Mouse (Mus musculus) small intestine, adult 10 weeks (tissue): ENCODE results near the gene Adamts4. TPM values are rescaled to one million over a fixed set of nuclear protein-coding genes. Genes with fewer than 3 reads are reported as not detected.

Experiments
- polyA plus RNA-seq: library from polyadenylated mRNA; stranded (reverse); fragments of 350-450 nt; fragmentation: Illumina TruSeq; extraction: RNeasy Lipid Tissue Mini Kit (QIAGEN cat#74804); gene quantifications from one replicate; pipeline ENCODE4 v1.2.3, GENCODE M21; 2014; ENCODE audit warnings: low replicate concordance

Gene Adamts4
- polyA plus RNA-seq, result 1.5 TPM

DNA sequence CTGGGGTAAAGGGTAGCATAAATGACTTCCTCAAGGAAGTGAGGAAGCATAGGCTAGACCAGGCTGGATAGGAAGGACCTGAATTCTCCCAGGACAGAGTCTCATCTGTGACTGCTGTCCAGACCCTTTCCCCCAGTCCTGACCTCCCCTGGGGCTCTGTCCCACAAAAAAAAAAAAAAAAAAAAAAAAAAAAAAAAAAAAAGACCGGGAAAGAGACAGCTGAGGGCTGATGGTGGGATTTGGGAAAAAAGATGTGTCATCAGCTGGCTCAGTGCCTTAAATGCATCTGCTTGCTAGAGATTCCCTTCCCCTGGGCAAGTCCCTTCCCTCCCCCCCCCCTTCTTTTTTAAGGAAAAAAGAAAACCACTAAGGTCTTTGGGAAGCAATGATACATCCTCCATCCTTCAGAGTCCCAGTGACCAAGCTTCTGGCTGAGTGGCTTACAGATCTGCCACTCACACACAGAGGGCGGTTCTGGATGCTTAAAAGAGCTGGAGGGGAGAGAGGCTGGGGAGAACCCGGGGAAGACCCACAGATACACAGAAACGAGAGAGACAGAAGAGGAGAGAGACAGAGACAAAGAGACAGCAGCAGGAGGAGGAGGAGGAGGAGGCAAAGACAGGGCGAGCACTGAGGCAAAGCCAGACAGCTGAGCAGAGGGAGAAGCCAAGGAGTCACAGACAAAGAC, at the start of gene Adamts4:
Adamts4 (plus strand) TSS at position 509 of the 688 bp plus-strand sequence.

DNA sequence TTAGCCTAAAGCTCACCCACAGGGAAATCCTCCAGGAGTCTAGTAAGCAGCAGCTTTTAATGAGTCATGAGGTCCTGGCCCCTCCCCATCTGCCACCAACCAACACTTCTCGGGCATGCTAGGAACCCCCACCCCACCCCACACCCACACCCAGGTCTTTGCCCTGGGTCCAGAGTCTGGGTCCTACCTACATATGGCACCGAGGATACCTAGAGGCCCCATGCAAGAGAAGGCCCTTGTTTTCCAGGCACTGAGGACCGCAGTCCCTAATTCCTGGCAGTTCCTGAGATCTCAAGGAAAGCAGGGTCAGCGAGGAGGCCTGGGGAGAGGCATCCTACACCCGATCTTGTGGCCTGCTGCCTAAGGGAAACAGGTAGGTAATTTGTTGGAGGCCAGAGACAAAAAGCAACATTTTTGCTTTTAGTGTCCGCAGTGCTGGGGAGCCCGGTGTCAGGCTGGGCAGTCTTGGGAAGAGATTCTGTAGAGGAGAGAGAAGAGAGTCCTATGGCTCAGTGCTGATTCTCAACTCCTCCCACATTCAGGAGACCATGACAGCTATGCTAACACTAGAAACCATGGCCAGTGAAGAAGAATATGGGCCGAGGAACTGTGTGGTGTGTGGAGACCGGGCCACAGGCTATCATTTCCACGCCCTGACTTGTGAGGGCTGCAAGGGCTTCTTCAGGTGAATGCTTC, 36.3 kb upstream of the Adamts4 start, which contains the start of gene Nr1i3:
Nr1i3 (plus strand) TSS at position 170 of the 696 bp plus-strand sequence.

DNA sequence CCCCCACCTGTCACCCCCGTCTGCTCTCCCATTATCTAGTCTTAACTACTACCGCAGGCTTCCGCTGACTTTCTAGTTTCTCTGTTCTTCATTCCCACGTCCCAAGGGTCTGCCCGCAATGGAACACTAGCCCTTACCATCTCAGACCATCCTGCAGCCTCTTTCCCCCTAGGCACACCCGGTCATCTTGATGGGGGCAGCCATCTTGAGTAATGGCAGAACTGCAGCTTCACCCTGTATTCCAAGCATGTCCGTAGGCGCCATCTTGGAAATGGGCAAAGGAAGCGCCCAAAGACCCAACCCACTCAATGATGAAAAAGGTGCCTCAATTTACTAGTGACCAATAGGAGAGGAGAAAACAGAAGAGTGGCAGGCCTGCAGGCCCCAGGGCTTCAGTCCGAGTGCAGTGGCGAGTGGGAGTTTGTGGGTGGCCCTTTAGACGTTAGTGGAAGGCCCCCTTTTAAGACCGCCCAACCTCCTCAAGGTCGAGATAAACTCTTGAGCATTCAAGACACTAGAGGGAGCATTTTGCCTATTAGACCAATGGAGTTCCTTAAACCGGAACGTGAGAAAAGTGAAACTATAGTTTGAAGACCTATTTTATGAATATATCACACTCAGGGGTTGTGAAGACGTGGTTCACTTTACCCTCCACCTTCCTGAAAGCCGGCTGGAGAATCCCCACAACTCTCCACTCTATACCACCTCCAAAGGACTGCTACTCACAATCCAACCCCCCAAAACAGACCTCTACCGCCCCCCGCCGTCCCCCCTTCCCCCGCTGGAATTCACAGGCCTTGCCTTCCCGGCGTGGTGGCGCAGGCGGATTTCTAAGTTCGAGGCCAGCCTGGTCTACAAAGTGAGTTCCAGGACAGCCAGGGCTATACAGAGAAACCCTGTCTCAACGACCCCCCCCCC, 27.7 kb upstream of the Adamts4 start, which contains the start of gene Tomm40l:
Tomm40l (minus strand) TSS at position 277 of the 918 bp plus-strand sequence.

DNA sequence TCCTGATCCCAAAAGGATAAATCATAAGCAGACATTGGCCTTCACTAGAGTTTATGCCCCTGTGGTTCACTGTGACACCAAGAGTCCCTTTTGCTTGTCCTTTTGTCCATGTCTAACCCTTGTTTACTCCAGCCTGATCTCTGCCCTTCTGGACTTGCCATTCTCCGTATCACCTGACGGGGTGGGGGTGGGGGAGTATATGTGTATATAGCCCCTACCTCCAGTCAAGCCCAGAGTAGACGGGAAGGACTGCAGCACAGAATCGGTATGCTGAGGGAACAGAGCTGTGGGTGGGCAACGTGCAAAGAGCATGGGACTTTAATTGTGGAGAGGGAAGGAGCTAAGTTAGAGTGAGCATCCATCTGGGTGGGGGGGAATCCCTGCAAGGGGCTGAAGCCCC, 25.4 kb upstream of the Adamts4 start, which contains the start of gene Apoa2:
Apoa2 (plus strand) TSS at position 198 of the 400 bp plus-strand sequence.

DNA sequence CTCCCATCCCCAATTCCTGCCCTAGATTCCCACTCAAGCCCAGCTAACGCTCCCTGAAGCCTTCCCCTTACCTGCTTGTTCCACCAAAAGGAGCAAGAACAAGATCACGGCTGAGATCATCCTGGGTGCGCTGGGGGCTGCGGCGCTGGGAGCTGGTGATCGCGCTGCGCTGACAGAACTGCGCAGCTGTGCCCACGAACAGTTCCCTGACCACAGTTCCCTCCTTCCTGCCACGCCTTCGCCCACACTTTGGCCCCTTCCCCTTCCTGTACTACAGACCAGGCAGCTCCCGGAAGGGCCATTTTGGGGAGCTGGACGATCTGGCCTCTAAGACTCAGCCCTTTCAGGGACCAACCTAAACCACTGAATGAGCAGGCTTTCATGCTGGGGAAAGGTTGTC, 16.1 kb upstream of the Adamts4 start, which contains the start of gene Fcer1g:
Fcer1g (minus strand) TSS at position 240 of the 400 bp plus-strand sequence.

DNA sequence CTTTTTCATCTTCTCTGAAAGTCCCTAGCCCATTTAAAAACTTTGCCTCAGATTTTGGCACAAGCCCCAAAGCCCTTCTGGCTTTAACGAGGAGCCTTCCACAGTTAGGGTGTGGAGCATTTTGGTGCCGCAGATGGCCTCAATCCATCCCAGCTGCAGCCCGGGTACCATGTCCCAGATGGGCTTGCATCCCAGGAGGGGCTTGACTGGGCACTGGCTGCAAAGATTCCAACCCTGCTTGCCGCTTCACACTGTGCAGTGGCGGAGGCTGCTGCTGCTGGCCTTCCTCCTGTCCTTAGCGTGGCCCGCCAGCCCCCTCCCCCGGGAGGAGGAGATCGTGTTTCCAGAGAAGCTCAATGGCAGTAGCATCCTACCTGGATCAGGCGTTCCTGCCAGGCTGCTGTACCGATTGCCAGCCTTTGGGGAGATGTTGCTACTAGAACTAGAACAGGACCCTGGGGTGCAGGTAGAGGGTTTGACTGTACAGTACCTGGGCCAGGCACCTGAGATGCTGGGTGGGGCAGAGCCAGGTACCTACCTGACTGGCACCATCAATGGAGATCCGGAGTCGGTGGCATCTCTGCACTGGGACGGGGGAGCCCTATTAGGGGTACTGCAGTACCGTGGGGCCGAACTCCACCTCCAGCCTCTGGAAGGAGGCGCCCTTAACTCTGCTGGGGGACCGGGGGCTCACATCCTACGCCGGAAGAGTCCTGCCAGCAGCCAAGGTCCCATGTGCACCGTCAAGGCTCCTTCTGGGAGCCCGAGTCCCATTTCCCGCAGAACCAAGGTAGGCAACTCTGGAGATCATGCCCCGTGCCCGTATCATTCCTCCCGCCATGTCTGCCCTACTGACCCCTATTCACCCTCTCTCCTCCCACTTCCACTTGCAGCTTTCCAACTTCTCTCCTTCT, 716 bp downstream of the Adamts4 start, which contains the start of gene Ndufs2:
Ndufs2 (minus strand) TSS at position 709 of the 914 bp plus-strand sequence.

DNA sequence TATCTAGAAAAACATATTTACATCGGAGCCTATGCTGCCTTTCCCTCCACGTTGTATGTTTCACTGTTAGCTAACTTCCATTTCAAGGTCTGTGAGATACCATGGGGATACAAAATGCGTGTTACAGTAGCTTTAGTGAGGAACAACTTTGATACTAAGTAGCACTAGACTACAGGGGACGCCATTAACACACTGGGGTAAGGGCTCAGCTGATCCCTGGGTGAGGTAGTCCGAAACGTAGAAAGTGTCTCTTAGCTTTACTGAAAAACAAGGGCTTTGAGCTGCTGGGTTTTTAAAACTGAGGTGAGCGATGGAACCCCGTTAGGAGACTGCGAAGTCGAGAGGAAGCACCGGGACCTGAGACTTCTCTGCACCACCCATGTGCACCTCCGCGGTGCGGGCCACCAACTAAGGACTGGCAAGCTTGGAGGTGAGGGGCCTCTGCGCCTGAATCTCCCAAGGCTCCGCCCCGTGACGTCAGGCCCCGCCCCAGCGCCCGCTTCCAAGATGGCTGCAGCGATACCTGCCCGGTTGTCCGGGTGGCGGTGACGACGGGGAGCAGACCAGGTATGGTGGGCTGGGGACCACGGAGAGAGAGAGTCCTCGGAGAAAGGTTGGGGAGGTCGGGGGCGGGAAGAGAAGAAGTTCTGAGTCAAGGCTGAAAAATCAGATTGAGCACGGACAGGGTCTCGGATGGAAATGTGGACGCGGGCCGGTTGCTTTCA, 19.8 kb downstream of the Adamts4 start, which contains the start of gene B4galt3:
B4galt3 (plus strand) TSS at position 481 of the 725 bp plus-strand sequence.

DNA sequence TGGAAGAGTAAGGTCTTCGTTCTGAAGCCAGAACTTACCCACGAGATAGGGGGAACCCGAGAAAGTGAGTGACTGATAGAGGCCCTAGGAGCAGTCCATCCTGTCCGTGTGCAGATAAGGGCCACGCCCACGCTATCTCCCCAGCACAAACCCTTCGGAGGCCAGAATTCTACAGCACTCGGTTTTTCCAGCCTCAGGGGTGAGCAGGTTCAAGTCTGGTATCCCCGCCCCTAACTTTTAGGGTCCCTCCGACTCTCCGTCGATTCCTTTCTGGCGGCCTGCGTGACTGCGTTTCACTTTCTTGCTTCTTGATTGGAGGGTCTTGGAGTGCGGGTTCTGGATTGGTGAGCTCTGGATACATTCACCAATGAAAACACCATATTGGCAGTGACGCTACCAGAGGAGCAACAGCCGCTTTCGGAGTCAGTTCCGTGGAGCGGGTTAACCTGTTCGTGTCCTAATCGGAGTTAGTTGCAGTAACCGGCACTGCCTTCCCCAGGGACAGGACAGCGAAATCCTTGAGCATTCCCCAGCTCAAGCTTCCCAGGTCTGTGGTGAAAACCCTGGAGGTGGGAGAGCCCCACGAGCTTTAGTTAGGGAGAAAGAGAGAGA, 30.8 kb downstream of the Adamts4 start, which contains the start of gene Ppox:
Ppox (minus strand) TSS at position 271 of the 612 bp plus-strand sequence.

DNA sequence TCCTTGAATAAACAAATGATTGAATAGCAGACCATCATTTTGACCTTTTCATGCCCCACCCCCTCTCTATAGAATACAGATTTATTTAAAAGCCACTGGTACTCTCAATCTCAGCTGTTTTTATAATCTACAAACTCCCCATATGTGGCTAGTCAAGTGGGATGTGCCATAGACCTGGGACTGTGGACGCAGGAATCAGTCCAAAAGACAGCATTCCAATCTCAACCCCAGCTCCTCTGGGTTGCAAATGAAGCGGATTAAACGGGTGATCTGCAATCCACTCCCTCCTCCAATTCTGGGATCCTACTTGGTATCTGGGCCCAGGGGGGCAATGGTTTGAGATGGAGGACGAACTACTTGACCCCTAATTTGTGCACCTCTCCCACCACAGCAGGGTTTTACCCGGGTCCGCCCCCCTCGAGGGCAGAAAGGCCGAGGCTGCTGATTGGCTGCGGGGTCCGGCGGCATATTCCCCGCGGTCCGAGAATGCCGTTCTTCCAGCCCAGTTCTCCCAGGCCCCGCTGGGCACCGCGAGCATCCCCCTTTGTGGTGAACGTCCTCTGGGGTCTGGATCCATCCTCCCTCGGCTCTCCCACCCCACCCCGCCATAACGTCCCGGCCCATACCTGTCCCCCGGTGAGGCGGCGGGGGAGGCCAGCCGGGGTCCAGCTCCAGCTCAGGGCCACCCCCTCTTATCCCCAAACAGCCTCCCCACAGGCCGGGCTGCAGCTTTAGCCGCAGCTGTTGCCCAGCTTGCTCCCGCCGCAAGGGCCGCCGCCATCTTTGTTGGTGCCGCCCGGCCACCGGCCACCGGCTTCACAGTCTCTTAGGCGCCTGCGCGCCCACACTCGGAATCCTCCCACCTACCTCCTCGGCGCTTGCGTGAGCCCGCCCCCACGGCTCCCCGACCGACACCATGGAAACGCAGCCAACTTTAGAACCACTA, 37.2 kb downstream of the Adamts4 start, which contains the start of gene Usp21:
Usp21 (minus strand) TSS at position 856 of the 946 bp plus-strand sequence.

DNA sequence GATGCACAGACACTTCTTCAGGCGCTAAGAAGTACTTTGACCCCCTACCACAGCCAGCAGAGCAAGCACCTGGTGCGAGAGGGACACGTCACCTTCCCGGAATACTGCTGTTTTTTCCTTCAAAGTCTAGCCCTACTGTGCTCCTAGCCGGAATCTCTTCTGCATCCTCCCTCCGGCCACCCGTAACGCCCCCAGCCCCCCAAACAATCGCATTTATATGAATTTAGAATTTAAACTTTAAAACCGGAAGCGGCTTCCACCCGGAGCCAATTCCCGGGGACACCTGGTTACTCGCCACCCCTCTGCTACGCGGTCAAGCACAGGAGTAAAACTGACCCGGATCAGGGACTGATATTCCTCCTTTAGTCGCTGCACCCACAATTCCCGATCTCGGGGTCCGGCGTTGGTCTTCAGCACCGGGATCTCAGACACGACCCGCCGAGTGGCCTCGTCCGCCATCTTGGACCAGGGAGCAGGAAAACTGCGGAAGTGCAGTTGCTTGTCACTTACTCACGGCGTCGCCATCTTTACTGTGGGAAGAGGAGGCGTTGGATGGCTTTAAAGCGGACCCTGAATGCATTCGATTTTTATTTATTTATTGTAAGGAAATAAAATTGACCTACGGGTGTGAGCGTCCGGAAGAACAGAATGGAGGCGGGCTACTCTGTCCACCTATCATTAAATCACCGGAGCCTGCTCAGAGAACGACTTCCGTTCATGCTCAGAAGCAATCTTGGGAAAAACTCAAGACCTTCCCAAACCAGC, 44.3 kb downstream of the Adamts4 start, which contains the start of gene Ufc1:
Ufc1 (minus strand) TSS at position 727 of the 765 bp plus-strand sequence.

Other genes starting within 250 kb of the Adamts4 start
- gene Fcgr4, start 231.5 kb upstream of the Adamts4 start, polyA plus RNA-seq, result 9.9 TPM
- gene Fcgr3, start 185.5 kb upstream of the Adamts4 start, polyA plus RNA-seq, result 11.7 TPM
- 1.9 TPM for gene Cfap126, start 136.5 kb upstream of the Adamts4 start, polyA plus RNA-seq
- gene Sdhc, start 99.8 kb upstream of the Adamts4 start, polyA plus RNA-seq, result 37.0 TPM
- 0.48 TPM for gene Mpz, start 99.7 kb upstream of the Adamts4 start, polyA plus RNA-seq
- gene Pcp4l1, start 54.2 kb upstream of the Adamts4 start, polyA plus RNA-seq, result 13.4 TPM
- gene Nr1i3, start 36.5 kb upstream of the Adamts4 start, polyA plus RNA-seq, result 16.9 TPM
- gene Tomm40l, start 27.9 kb upstream of the Adamts4 start, polyA plus RNA-seq, result 5.1 TPM
- gene Apoa2, start 25.4 kb upstream of the Adamts4 start, polyA plus RNA-seq, result 4.2 TPM
- gene Fcer1g, start 16.1 kb upstream of the Adamts4 start, polyA plus RNA-seq, result 41.4 TPM
- 44.8 TPM for gene Ndufs2, start 967 bp downstream of the Adamts4 start, polyA plus RNA-seq
- gene B4galt3, start 19.9 kb downstream of the Adamts4 start, polyA plus RNA-seq, result 8.8 TPM
- gene Ppox, start 30.8 kb downstream of the Adamts4 start, polyA plus RNA-seq, result 6.8 TPM
- 15.5 TPM for gene Usp21, start 37.6 kb downstream of the Adamts4 start, polyA plus RNA-seq
- gene Ufc1, start 44.6 kb downstream of the Adamts4 start, polyA plus RNA-seq, result 59.2 TPM
- gene Dedd, start 78.7 kb downstream of the Adamts4 start, polyA plus RNA-seq, result 13.8 TPM
- 20.1 TPM for gene Nit1, start 95.2 kb downstream of the Adamts4 start, polyA plus RNA-seq
- 12.8 TPM for gene Pfdn2, start 95.2 kb downstream of the Adamts4 start, polyA plus RNA-seq
- not detected for gene Klhdc9, start 110.4 kb downstream of the Adamts4 start, polyA plus RNA-seq
- not detected for gene Nectin4, start 119.7 kb downstream of the Adamts4 start, polyA plus RNA-seq
- gene Arhgap30, start 138.5 kb downstream of the Adamts4 start, polyA plus RNA-seq, result 9.9 TPM
- not detected for gene Usf1, start 160.9 kb downstream of the Adamts4 start, polyA plus RNA-seq
- gene Tstd1, start 168.5 kb downstream of the Adamts4 start, polyA plus RNA-seq, result 3.1 TPM
- gene F11r, start 187.1 kb downstream of the Adamts4 start, polyA plus RNA-seq, result 54.7 TPM